Mouse (Mus musculus) forebrain, embryonic 12.5 days (tissue): ENCODE results near the gene Bid. TPM values are rescaled to one million over a fixed set of nuclear protein-coding genes. Genes with fewer than 3 reads are reported as not detected.
"Not testable (repeated sequence)": the region's sequence is repeated elsewhere in the genome, so short reads cannot be mapped to it uniquely, and the experiment has no call there.

Source experiments
- ATAC-seq: fragments of 200-750 bp; cut with Nextera tagmentation; 2 replicates; pipeline ENCODE4 v1.8.0; 2017; ENCODE audit warnings: moderate TSS enrichment; ENCODE audit not compliant: low FRiP score
- H3K27ac ChIP-seq: fragments of 300-500 bp; sonication (generic); 2 replicates; pipeline ENCODE4 v1.5.1; 2016; ENCODE audit warnings: mild to moderate bottlenecking
- H3K27me3 ChIP-seq: fragments of 300-500 bp; sonication (generic); 2 replicates; pipeline ENCODE4 v1.6.1; 2016; ENCODE audit warnings: mild to moderate bottlenecking
- H3K36me3 ChIP-seq: fragments of 300-500 bp; sonication (generic); replicated peaks from 2 replicates; pipeline ENCODE4 v1.6.1; 2016; ENCODE audit warnings: mild to moderate bottlenecking
- H3K4me1 ChIP-seq: fragments of 300-500 bp; sonication (generic); 2 replicates; pipeline ENCODE4 v1.6.1; 2016
- H3K4me2 ChIP-seq: fragments of 300-500 bp; sonication (generic); 2 replicates; pipeline ENCODE4 v1.6.1; 2016; ENCODE audit warnings: mild to moderate bottlenecking, moderate library complexity
- H3K4me3 ChIP-seq: fragments of 300-500 bp; sonication (generic); replicated peaks from 2 replicates; pipeline ENCODE4 v1.5.1; 2016; ENCODE audit warnings: mild to moderate bottlenecking
- H3K9ac ChIP-seq: fragments of 300-500 bp; sonication (generic); 2 replicates; pipeline ENCODE4 v1.6.1; 2016; ENCODE audit warnings: mild to moderate bottlenecking
- H3K9me3 ChIP-seq: fragments of 300-500 bp; sonication (generic); 2 replicates; pipeline ENCODE4 v1.6.1; 2016
- whole genome bisulfite sequencing: fragments of 180-500 bp; shearing (Covaris S2); methylation state at CpG from one replicate; pipeline ENCODE4 v1.1.7; 2016; 5-methylcytosine and 5-hydroxymethylcytosine counted together
- polyA plus RNA-seq: library from polyadenylated mRNA; unstranded; fragments of >200 nt; fragmentation: Nextera tagmentation; extraction: Ambion mirVana; gene quantifications from 2 replicates; pipeline ENCODE4 v1.2.1, GENCODE M21; 2016

Bid gene
- polyA plus RNA-seq, 1 experiment from 2014 or later, result 15.6 TPM

- Histone ChIP-seq H3K27me3 (no peaks in the 10 kb centered on the region), H3K9me3 (no peaks in the 10 kb centered on the region), H3K9ac (no peak overlapping the region), H3K4me3 (no peak overlapping the region), H3K4me2 (no peak overlapping the region), H3K27ac (no peak overlapping the region), H3K4me1 (no peaks in the 10 kb centered on the region), H3K36me3 (peaks cover 35% of the 10 kb centered on the region)
- no peak for ATAC-seq
- 88% methylated on average over 6 of the region's 6 CpGs for WGBS
These were observed 14.0 kb upstream of the Bid start for GRCm38 (mm10) chr6:120930450-120931306.

- H3K9ac ChIP-seq, result no peak overlapping the region
- H3K4me3 ChIP-seq, result no peak overlapping the region
- no peaks in the 10 kb centered on the region for H3K4me1 ChIP-seq
- no peaks in the 10 kb centered on the region for H3K27me3 ChIP-seq
- peaks cover 28% of the 10 kb centered on the region for H3K36me3 ChIP-seq
- no peaks in the 10 kb centered on the region for H3K9me3 ChIP-seq
- ATAC-seq, result no peak
- no peak overlapping the region for H3K4me2 ChIP-seq
- no peak overlapping the region for H3K27ac ChIP-seq
- WGBS, result 71% methylated on average over 1 of the region's 1 CpGs
These were observed 12.8 kb upstream of the Bid start for GRCm38 (mm10) chr6:120929421-120929820.

GRCm38 (mm10) chr6:120927765-120928164, 11.1 kb upstream of the Bid start:
- Histone ChIP-seq H3K36me3 (peaks cover 16% of the 10 kb centered on the region), H3K4me3 (no peak overlapping the region), H3K4me2 (no peak overlapping the region), H3K27me3 (no peaks in the 10 kb centered on the region), H3K4me1 (no peaks in the 10 kb centered on the region), H3K9me3 (no peaks in the 10 kb centered on the region), H3K27ac (no peak overlapping the region), H3K9ac (no peak overlapping the region)
- no peak for ATAC-seq
- WGBS, result 81% methylated on average over 3 of the region's 3 CpGs

GRCm38 (mm10) chr6:120926880-120927279, 10.2 kb upstream of the Bid start:
- Histone ChIP-seq H3K4me1 (no peaks in the 10 kb centered on the region), H3K27ac (no peak overlapping the region), H3K9ac (no peak overlapping the region), H3K4me2 (no peak overlapping the region), H3K9me3 (no peaks in the 10 kb centered on the region), H3K4me3 (no peak overlapping the region), H3K36me3 (0 out of 2 replicates have a peak, but pooled peaks cover 7% of the 10 kb centered on the region), H3K27me3 (no peaks in the 10 kb centered on the region)
- ATAC-seq, result no peak
- 44% methylated on average over 2 of the region's 2 CpGs for WGBS

- not testable (repeated sequence) for H3K9ac ChIP-seq, H3K27ac ChIP-seq, H3K36me3 ChIP-seq, ATAC-seq, H3K4me3 ChIP-seq, H3K4me2 ChIP-seq, H3K27me3 ChIP-seq, H3K4me1 ChIP-seq, H3K9me3 ChIP-seq
- WGBS, result 74% methylated on average over 2 of the region's 2 CpGs
These were observed 8.2 kb upstream of the Bid start for GRCm38 (mm10) chr6:120924791-120925321.

GRCm38 (mm10) chr6:120917975-120918374, 1.3 kb upstream of the Bid start:
- Histone ChIP-seq H3K4me1 (peaks cover 8% of the 10 kb centered on the region), H3K27ac (no peak overlapping the region), H3K9ac (no peak overlapping the region), H3K9me3 (no peaks in the 10 kb centered on the region), H3K27me3 (peaks cover 13% of the 10 kb centered on the region), H3K4me2 (no peak overlapping the region), H3K4me3 (no peak overlapping the region), H3K36me3 (no peaks in the 10 kb centered on the region)
- WGBS, result 64% methylated on average over 3 of the region's 3 CpGs
- no peak for ATAC-seq

- not testable (repeated sequence) for H3K4me1 ChIP-seq, H3K9me3 ChIP-seq, ATAC-seq, H3K36me3 ChIP-seq, H3K27ac ChIP-seq
- Histone ChIP-seq H3K4me2 (peak overlapping the region; percentile 98), H3K4me3 (peak overlapping the region; percentile 67), H3K27me3 (peaks cover 13% of the 10 kb centered on the region), H3K9ac (peak overlapping the region; percentile 65)
- whole genome bisulfite sequencing, result 26% methylated on average over 11 of the region's 14 CpGs
These were observed 574 bp upstream of the Bid start for GRCm38 (mm10) chr6:120916972-120917881.

GRCm38 (mm10) chr6:120915649-120915975, 1.0 kb downstream of the Bid start:
- Histone ChIP-seq H3K27me3 (peaks cover 13% of the 10 kb centered on the region), H3K4me2 (peak overlapping the region; percentile 98), H3K27ac (no peak overlapping the region), H3K4me1 (peaks cover 8% of the 10 kb centered on the region), H3K9me3 (no peaks in the 10 kb centered on the region), H3K36me3 (no peaks in the 10 kb centered on the region), H3K9ac (no peak overlapping the region), H3K4me3 (peak overlapping the region; percentile 67; the same call in 1 of the 2 replicates)
- ATAC-seq, result no peak
- 34% methylated on average over 2 of the region's 2 CpGs for WGBS

GRCm38 (mm10) chr6:120914911-120915648, 1.6 kb downstream of the Bid start:
- Histone ChIP-seq H3K9ac (no peak overlapping the region), H3K9me3 (no peaks in the 10 kb centered on the region), H3K4me1 (peaks cover 8% of the 10 kb centered on the region), H3K27me3 (peaks cover 13% of the 10 kb centered on the region), H3K27ac (no peak overlapping the region), H3K36me3 (no peaks in the 10 kb centered on the region), H3K4me3 (no peak overlapping the region), H3K4me2 (no peak overlapping the region)
- WGBS, result 42% methylated on average over 9 of the region's 9 CpGs
- no peak for ATAC-seq

GRCm38 (mm10) chr6:120914533-120914910, 2.1 kb downstream of the Bid start:
- WGBS, result 81% methylated on average over 4 of the region's 4 CpGs
- no peak for ATAC-seq
- Histone ChIP-seq H3K9ac (no peak overlapping the region), H3K9me3 (no peaks in the 10 kb centered on the region), H3K4me3 (no peak overlapping the region), H3K36me3 (no peaks in the 10 kb centered on the region), H3K27ac (no peak overlapping the region), H3K27me3 (peaks cover 13% of the 10 kb centered on the region), H3K4me1 (peaks cover 8% of the 10 kb centered on the region), H3K4me2 (no peak overlapping the region)

- H3K4me2 ChIP-seq, result no peak overlapping the region
- no peaks in the 10 kb centered on the region for H3K36me3 ChIP-seq
- H3K27ac ChIP-seq, result no peak overlapping the region
- no peaks in the 10 kb centered on the region for H3K9me3 ChIP-seq
- no peak for ATAC-seq
- peaks cover 13% of the 10 kb centered on the region for H3K27me3 ChIP-seq
- no peak overlapping the region for H3K4me3 ChIP-seq
- 90% methylated on average over 8 of the region's 8 CpGs for WGBS
- no peak overlapping the region for H3K9ac ChIP-seq
- H3K4me1 ChIP-seq, result peaks cover 8% of the 10 kb centered on the region
These were observed 2.9 kb downstream of the Bid start for GRCm38 (mm10) chr6:120913783-120914182.

GRCm38 (mm10) chr6:120912931-120913330, 3.7 kb downstream of the Bid start:
- Histone ChIP-seq H3K9me3 (no peaks in the 10 kb centered on the region), H3K4me1 (peaks cover 8% of the 10 kb centered on the region), H3K9ac (no peak overlapping the region), H3K4me2 (no peak overlapping the region), H3K4me3 (no peak overlapping the region), H3K27me3 (peaks cover 13% of the 10 kb centered on the region), H3K36me3 (no peaks in the 10 kb centered on the region), H3K27ac (no peak overlapping the region)
- no peak for ATAC-seq
- WGBS, result 76% methylated on average over 2 of the region's 2 CpGs
